Mouse (Mus musculus) MEL (cell line): ENCODE measurements around the gene Gsg1l2. TPM values are rescaled to one million over a fixed set of nuclear protein-coding genes. Genes with fewer than 3 reads are reported as not detected.

Experiments
- DNase-seq: peaks from one replicate; pipeline ENCODE4 v3.0.0; 2011; ENCODE audit warnings: low read depth, low spot score
- H3K27ac ChIP-seq: 2 replicates; pipeline ENCODE4 v1.5.1; 2012; ENCODE audit warnings: low read depth, mild to moderate bottlenecking, control low read depth, low read length, moderate library complexity; ENCODE audit not compliant: control insufficient read depth
- H3K27me3 ChIP-seq, 2 experiments: fragments of 150-350 bp in 1 of 2; sonication (generic) in 1 of 2; 2 replicates each; pipeline ENCODE4 v1.6.1; 2012; ENCODE audit warnings: low read length in 2 of 2, mild to moderate bottlenecking in 2 of 2, improper control_type of control experiment in 1 of 2, moderate library complexity in 1 of 2; ENCODE audit not compliant: insufficient read depth in 2 of 2, control insufficient read depth in 1 of 2
- H3K36me3 ChIP-seq, 2 experiments: 2 replicates each; pipeline ENCODE4 v1.6.1; 2012 to 2014; ENCODE audit warnings: low read length in 2 of 2, improper control_type of control experiment in 1 of 2, inconsistent platforms in 1 of 2, mild to moderate bottlenecking in 1 of 2; ENCODE audit not compliant: insufficient read depth in 2 of 2, control insufficient read depth in 1 of 2
- H3K4me1 ChIP-seq, 2 experiments: fragments of 150-350 bp in 1 of 2; sonication (generic) in 1 of 2; 2 replicates each; pipeline ENCODE4 v1.6.1; 2012; ENCODE audit warnings: low read length in 2 of 2, improper control_type of control experiment in 1 of 2, mild to moderate bottlenecking in 1 of 2; ENCODE audit not compliant: insufficient read depth in 2 of 2, control insufficient read depth in 1 of 2
- H3K4me3 ChIP-seq, 2 experiments: fragments of 150-350 bp in 1 of 2; sonication (generic) in 1 of 2; 2 replicates each; pipeline ENCODE4 v1.5.1; 2012; ENCODE audit warnings: low read depth in 2 of 2, low read length in 2 of 2, mild to moderate bottlenecking in 2 of 2, moderate library complexity in 2 of 2, control low read depth in 1 of 2, improper control_type of control experiment in 1 of 2; ENCODE audit not compliant: control insufficient read depth in 1 of 2, insufficient read depth in 1 of 2
- H3K79me2 ChIP-seq: 2 replicates; pipeline ENCODE4 v1.6.1; 2012; ENCODE audit warnings: mild to moderate bottlenecking, low read length, moderate library complexity; ENCODE audit not compliant: control insufficient read depth, poor library complexity, insufficient read depth
- H3K9ac ChIP-seq: 2 replicates; pipeline ENCODE4 v1.6.1; 2012; ENCODE audit warnings: low read depth, mild to moderate bottlenecking, control low read depth, low read length, moderate library complexity; ENCODE audit not compliant: control insufficient read depth, poor library complexity, severe bottlenecking
- H3K9me3 ChIP-seq: fragments of 150-350 bp; sonication (generic); replicated peaks from 2 replicates; pipeline ENCODE4 v1.6.1; 2012; ENCODE audit warnings: mild to moderate bottlenecking, low read length, improper control_type of control experiment, moderate library complexity; ENCODE audit not compliant: insufficient read depth
- BHLHE40 ChIP-seq: IDR thresholded peaks from 2 replicates; pipeline ENCODE4 v1.6.1; 2012; ENCODE audit warnings: low read depth, mild to moderate bottlenecking, inconsistent platforms, low read length, improper control_type of control experiment, borderline replicate concordance
- E2F4 ChIP-seq: IDR thresholded peaks from 2 replicates; pipeline ENCODE4 v1.6.1; 2011; ENCODE audit warnings: low read depth, low read length, improper control_type of control experiment, borderline replicate concordance
- ELF1 ChIP-seq: IDR thresholded peaks from 2 replicates; pipeline ENCODE4 v1.6.1; 2014; ENCODE audit warnings: low read depth, mild to moderate bottlenecking, inconsistent platforms, low read length, improper control_type of control experiment, moderate library complexity
- GABPA ChIP-seq: IDR thresholded peaks from 2 replicates; pipeline ENCODE4 v1.6.1; 2012; ENCODE audit warnings: low read depth, mild to moderate bottlenecking, inconsistent platforms, low read length, improper control_type of control experiment, moderate library complexity
- HCFC1 ChIP-seq: IDR thresholded peaks from 2 replicates; pipeline ENCODE4 v1.6.1; 2012; ENCODE audit warnings: low read depth, mild to moderate bottlenecking, inconsistent platforms, low read length, improper control_type of control experiment, moderate library complexity
- JUND ChIP-seq: IDR thresholded peaks from 2 replicates; pipeline ENCODE4 v1.6.1; 2011; ENCODE audit warnings: low read depth, mild to moderate bottlenecking, improper control_type of control experiment, low read length
- MAX ChIP-seq: IDR thresholded peaks from 2 replicates; pipeline ENCODE4 v1.6.1; 2011; ENCODE audit warnings: low read length, improper control_type of control experiment
- MEF2A ChIP-seq: IDR thresholded peaks from 2 replicates; pipeline ENCODE4 v1.6.1; 2014; ENCODE audit warnings: low read depth, mild to moderate bottlenecking, inconsistent platforms, low read length, improper control_type of control experiment; ENCODE audit not compliant: poor library complexity, insufficient replicate concordance, severe bottlenecking; ENCODE audit errors: extremely low read depth
- MYB ChIP-seq: IDR thresholded peaks from 2 replicates; pipeline ENCODE4 v1.6.1; 2011; ENCODE audit warnings: mild to moderate bottlenecking, low read depth, low read length, improper control_type of control experiment
- NELFE ChIP-seq: IDR thresholded peaks from 2 replicates; pipeline ENCODE4 v1.6.1; 2011; ENCODE audit warnings: low read depth, low read length, improper control_type of control experiment
- NRF1 ChIP-seq: IDR thresholded peaks from 2 replicates; pipeline ENCODE4 v1.6.1; 2014; ENCODE audit warnings: low read depth, mild to moderate bottlenecking, inconsistent platforms, low read length, improper control_type of control experiment, moderate library complexity; ENCODE audit not compliant: poor library complexity, insufficient read depth, severe bottlenecking
- POLR2A ChIP-seq, 2 experiments: IDR thresholded peaks; 2 replicates each; pipeline ENCODE4 v1.6.1; 2011 to 2012; ENCODE audit warnings: low read length in 2 of 2, mild to moderate bottlenecking in 2 of 2, control low read depth in 1 of 2, improper control_type of control experiment in 1 of 2, low read depth in 1 of 2, moderate library complexity in 1 of 2; ENCODE audit not compliant: control insufficient read depth in 1 of 2, insufficient read depth in 1 of 2, poor library complexity in 1 of 2
- POLR2AphosphoS2 ChIP-seq: IDR thresholded peaks from 2 replicates; pipeline ENCODE4 v1.6.1; 2011; ENCODE audit warnings: low read length, improper control_type of control experiment
- RAD21 ChIP-seq: IDR thresholded peaks from 2 replicates; pipeline ENCODE4 v1.6.1; 2011; ENCODE audit warnings: mild to moderate bottlenecking, low read depth, low read length, improper control_type of control experiment
- SMC3 ChIP-seq: IDR thresholded peaks from 2 replicates; pipeline ENCODE4 v1.6.1; 2011; ENCODE audit warnings: low read depth, low read length, improper control_type of control experiment
- UBTF ChIP-seq: IDR thresholded peaks from 2 replicates; pipeline ENCODE4 v1.6.1; 2012; ENCODE audit warnings: low read depth, mild to moderate bottlenecking, inconsistent platforms, low read length, improper control_type of control experiment, moderate library complexity, borderline replicate concordance; ENCODE audit not compliant: insufficient read depth
- USF2 ChIP-seq, 2 experiments: IDR thresholded peaks; 2 replicates each; pipeline ENCODE4 v1.6.1; 2011 to 2012; ENCODE audit warnings: improper control_type of control experiment in 2 of 2, low read length in 2 of 2, borderline replicate concordance in 1 of 2, inconsistent platforms in 1 of 2, low read depth in 1 of 2, mild to moderate bottlenecking in 1 of 2; ENCODE audit not compliant: insufficient read depth in 1 of 2
- ZC3H11A ChIP-seq: IDR thresholded peaks from 2 replicates; pipeline ENCODE4 v1.6.1; 2012; ENCODE audit warnings: low read depth, mild to moderate bottlenecking, inconsistent platforms, low read length, improper control_type of control experiment
- ZKSCAN1 ChIP-seq: IDR thresholded peaks from 2 replicates; pipeline ENCODE4 v1.6.1; 2012; ENCODE audit warnings: low read depth, mild to moderate bottlenecking, inconsistent platforms, low read length, improper control_type of control experiment, moderate library complexity
- ZMIZ1 ChIP-seq: IDR thresholded peaks from 2 replicates; pipeline ENCODE4 v1.6.1; 2012; ENCODE audit warnings: low read depth, mild to moderate bottlenecking, inconsistent platforms, low read length, improper control_type of control experiment, moderate library complexity
- ZNF384 ChIP-seq: IDR thresholded peaks from 2 replicates; pipeline ENCODE4 v1.6.1; 2012; ENCODE audit warnings: low read depth, mild to moderate bottlenecking, inconsistent platforms, low read length, improper control_type of control experiment
- polyA plus RNA-seq, 2 experiments: library from polyadenylated mRNA; stranded (reverse) in 1 of 2; unstranded in 1 of 2; fragments of >175 nt in 1 of 2; fragments of >200 nt in 1 of 2; gene quantifications; 2 replicates each; pipeline versions ENCODE4 v1.2.1 to v1.2.4; 2012; ENCODE audit warnings: low replicate concordance in 2 of 2, low read depth in 1 of 2; ENCODE audit not compliant: insufficient read length in 2 of 2, insufficient read depth in 1 of 2, missing spikeins in 1 of 2
- total RNA-seq: library from RNA; depleted of rRNA; stranded (reverse); fragments of 300-350 nt; gene quantifications from 2 replicates; pipeline ENCODE4 v1.2.3, GENCODE M21; 2012

Gsg1l2 gene
- total and polyA plus RNA-seq, 3 experiments: not detected

GRCm38 (mm10) chr11:67821560-67821959, 47.2 kb downstream of the Gsg1l2 start:
- H3K79me2 ChIP-seq: no peaks in the 10 kb centered on the region
- no peaks in the 10 kb centered on the region for H3K36me3 ChIP-seq
- TF ChIP-seq MAX (no peak), POLR2A (IDR thresholded peaks at IDR 0.05; ENCODE audit: control insufficient read depth in 1 of 2, insufficient read depth in 1 of 2, low read depth in 1 of 2, low read length in 2 of 2, poor library complexity in 1 of 2) (no peak), ZMIZ1 (no peak), BHLHE40 (no peak), E2F4 (no peak), SMC3 (no peak), NRF1 (no peak), ELF1 (no peak), ZKSCAN1 (no peak), POLR2AphosphoS2 (no peak), ZNF384 (no peak), GABPA (no peak), USF2 (IDR thresholded peaks at IDR 0.05; ENCODE audit: borderline replicate concordance in 1 of 2, insufficient read depth in 1 of 2, low read depth in 1 of 2, low read length in 2 of 2) (no peak), NELFE (no peak), MYB (no peak), RAD21 (no peak), UBTF (no peak), HCFC1 (no peak)
- no peak for DNase-seq
- no peaks in the 10 kb centered on the region for H3K27me3 ChIP-seq
- no peaks in the 10 kb centered on the region for H3K9me3 ChIP-seq
- H3K4me3 ChIP-seq: no peak overlapping the region
- H3K9ac ChIP-seq: no peak overlapping the region
- H3K27ac ChIP-seq: no peak overlapping the region
- no peaks in the 10 kb centered on the region for H3K4me1 ChIP-seq

- no peak for TF ChIP-seq JUND
- TF ChIP-seq ZC3H11A: no peak
- no peak for TF ChIP-seq MEF2A
- no peak for TF ChIP-seq USF2 (IDR thresholded peaks at IDR 0.05; ENCODE audit: borderline replicate concordance in 1 of 2, insufficient read depth in 1 of 2, low read depth in 1 of 2, low read length in 2 of 2)
- TF ChIP-seq MAX: no peak
- TF ChIP-seq GABPA: no peak
- TF ChIP-seq ZMIZ1: no peak
These were observed 54.1 kb downstream of the Gsg1l2 start for GRCm38 (mm10) chr11:67828360-67829059.

More at GRCm38 (mm10) chr11:67828360-67829059, 54.1 kb downstream of the Gsg1l2 start:
- no peaks in the 10 kb centered on the region for H3K36me3 ChIP-seq
- DNase-seq: no peak
- H3K4me3 ChIP-seq: no peak overlapping the region
- H3K27ac ChIP-seq: no peak overlapping the region
- no peaks in the 10 kb centered on the region for H3K79me2 ChIP-seq
- H3K9me3 ChIP-seq: no peaks in the 10 kb centered on the region
- H3K4me1 ChIP-seq: no peaks in the 10 kb centered on the region
- H3K9ac ChIP-seq: no peak overlapping the region
- H3K27me3 ChIP-seq: no peaks in the 10 kb centered on the region
